Mouse (Mus musculus): ENCODE results near the gene Ap5b1. TPM values are rescaled to one million over a fixed set of nuclear protein-coding genes. Genes with fewer than 3 reads are reported as not detected.

Gene Ap5b1
- polyA plus RNA-seq, 1 experiment from 2014 or later = 10.8 TPM

- WGBS = 66% methylated on average over 14 of the region's 14 CpGs
- Histone ChIP-seq H3K27me3 (peaks cover 35% of the 10 kb centered on the region), H3K9me3 (replicated peaks) (no peaks in the 10 kb centered on the region), H3K9ac (no peak overlapping the region), H3K4me3 (replicated peaks) (no peak overlapping the region), H3K4me2 (no peak overlapping the region), H3K27ac (no peak overlapping the region), H3K36me3 (peaks cover 37% of the 10 kb centered on the region), H3K4me1 (peaks cover 57% of the 10 kb centered on the region)
- peak; percentile 5; the same call in 1 of the 2 replicates for ATAC-seq (replicated peaks; ENCODE audit: low FRiP score)
These were observed 13.6 kb upstream of the Ap5b1 start for GRCm38 (mm10) chr19:5554212-5554611.

DNA sequence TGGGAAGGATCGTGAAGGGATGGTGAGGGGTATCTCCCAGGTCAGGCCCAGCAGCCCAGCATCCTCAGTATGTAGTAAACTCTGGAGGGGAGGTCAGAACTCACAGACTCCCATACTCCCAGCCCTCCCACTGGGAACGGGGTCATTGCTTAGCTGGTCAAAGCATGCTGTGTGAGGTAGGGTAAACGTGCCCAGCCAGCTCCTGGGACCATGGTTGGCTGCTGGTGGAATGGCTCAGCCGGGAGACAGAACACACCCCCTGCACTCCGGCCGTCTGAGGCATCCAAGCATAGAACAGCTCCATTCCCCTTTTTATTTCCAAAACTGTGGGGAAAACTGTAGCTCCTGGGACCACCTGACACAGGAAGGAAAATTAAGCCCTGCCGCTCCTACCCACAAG lies 9.7 kb upstream of the Ap5b1 start:
- Histone ChIP-seq H3K9ac (peak overlapping the region; percentile 45), H3K27ac (peak overlapping the region; percentile 96), H3K4me2 (peak overlapping the region; percentile 84), H3K4me3 (replicated peaks) (peak overlapping the region; percentile 57), H3K4me1 (peaks cover 93% of the 10 kb centered on the region), H3K36me3 (no peaks in the 10 kb centered on the region; the same call in 1 of the 2 replicates), H3K27me3 (peaks cover 73% of the 10 kb centered on the region), H3K9me3 (replicated peaks) (no peaks in the 10 kb centered on the region)
- 25% methylated on average over 7 of the region's 7 CpGs for WGBS
- ATAC-seq (replicated peaks; ENCODE audit: low FRiP score) = peak; percentile 59

GRCm38 (mm10) chr19:5558770-5559169 lies 9.1 kb upstream of the Ap5b1 start:
- Histone ChIP-seq H3K9me3 (replicated peaks) (no peaks in the 10 kb centered on the region), H3K4me3 (replicated peaks) (peak overlapping the region; percentile 57), H3K27ac (peak overlapping the region; percentile 96), H3K36me3 (no peaks in the 10 kb centered on the region), H3K9ac (peak overlapping the region; percentile 45), H3K27me3 (peaks cover 79% of the 10 kb centered on the region), H3K4me2 (peak overlapping the region; percentile 84), H3K4me1 (peaks cover 88% of the 10 kb centered on the region)
- ATAC-seq (replicated peaks; ENCODE audit: low FRiP score) = no peak
- 30% methylated on average over 8 of the region's 8 CpGs for WGBS

GRCm38 (mm10) chr19:5559229-5559628 lies 8.6 kb upstream of the Ap5b1 start:
- Histone ChIP-seq H3K9me3 (replicated peaks) (no peaks in the 10 kb centered on the region), H3K27me3 (peaks cover 83% of the 10 kb centered on the region), H3K4me2 (peak overlapping the region; percentile 84), H3K36me3 (no peaks in the 10 kb centered on the region), H3K4me1 (peaks cover 87% of the 10 kb centered on the region), H3K27ac (peak overlapping the region; percentile 96), H3K9ac (peak overlapping the region; percentile 45), H3K4me3 (replicated peaks) (peak overlapping the region; percentile 57)
- WGBS = 9% methylated on average over 7 of the region's 8 CpGs
- no peak for ATAC-seq (replicated peaks; ENCODE audit: low FRiP score)

DNA sequence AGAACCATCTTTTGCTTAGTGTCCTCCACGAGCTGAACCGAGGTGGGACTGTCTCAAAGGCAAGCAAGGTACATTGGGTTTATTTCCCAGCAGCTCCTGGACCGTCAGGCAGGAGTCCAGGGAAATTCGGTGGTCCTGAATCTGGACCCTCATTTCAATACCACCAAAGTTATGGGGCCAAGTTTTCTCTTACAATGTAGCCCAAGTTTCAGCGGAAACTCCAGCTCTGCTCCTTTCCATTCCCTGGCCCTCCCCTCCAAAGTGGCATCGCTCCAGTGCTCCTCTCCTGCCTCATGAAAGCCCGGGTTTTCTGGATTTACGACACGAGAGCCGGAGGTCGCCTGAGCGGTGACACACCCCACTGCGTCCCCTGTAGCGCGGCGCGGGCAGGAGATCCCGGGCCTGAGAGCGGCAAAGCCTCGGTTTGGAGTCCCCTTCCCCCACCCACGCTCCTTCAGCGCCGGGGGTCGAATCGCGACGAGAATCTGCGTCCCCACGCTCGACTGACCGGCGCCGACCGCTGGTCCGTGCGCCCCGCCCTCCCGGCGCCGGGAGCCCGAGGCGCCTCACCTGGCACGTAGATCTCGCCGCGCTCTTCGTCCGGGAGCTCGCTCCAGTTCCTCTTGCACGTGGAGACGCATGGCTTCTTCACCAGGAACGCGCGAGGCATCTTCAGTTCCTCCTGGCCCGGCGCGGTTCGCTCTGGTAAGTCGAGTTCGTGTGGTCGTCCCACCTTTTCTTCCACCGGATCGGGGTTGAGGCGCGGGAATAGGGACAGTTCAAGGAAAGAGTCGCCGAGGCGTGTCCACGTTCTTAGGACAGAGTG lies 8.0 kb upstream of the Ap5b1 start:
- H3K4me3 ChIP-seq (replicated peaks) = peak overlapping the region; percentile 57
- H3K9me3 ChIP-seq (replicated peaks) = no peaks in the 10 kb centered on the region
- H3K9ac ChIP-seq = peak overlapping the region; percentile 45
- H3K36me3 ChIP-seq = no peaks in the 10 kb centered on the region
- H3K4me2 ChIP-seq = peak overlapping the region; percentile 84
- peaks cover 81% of the 10 kb centered on the region for H3K4me1 ChIP-seq
- peaks cover 88% of the 10 kb centered on the region for H3K27me3 ChIP-seq
- peak overlapping the region; percentile 96 for H3K27ac ChIP-seq
- WGBS = under 1% methylated on average over 69 of the region's 69 CpGs
- peak; percentile 49 for ATAC-seq (replicated peaks; ENCODE audit: low FRiP score)

DNA sequence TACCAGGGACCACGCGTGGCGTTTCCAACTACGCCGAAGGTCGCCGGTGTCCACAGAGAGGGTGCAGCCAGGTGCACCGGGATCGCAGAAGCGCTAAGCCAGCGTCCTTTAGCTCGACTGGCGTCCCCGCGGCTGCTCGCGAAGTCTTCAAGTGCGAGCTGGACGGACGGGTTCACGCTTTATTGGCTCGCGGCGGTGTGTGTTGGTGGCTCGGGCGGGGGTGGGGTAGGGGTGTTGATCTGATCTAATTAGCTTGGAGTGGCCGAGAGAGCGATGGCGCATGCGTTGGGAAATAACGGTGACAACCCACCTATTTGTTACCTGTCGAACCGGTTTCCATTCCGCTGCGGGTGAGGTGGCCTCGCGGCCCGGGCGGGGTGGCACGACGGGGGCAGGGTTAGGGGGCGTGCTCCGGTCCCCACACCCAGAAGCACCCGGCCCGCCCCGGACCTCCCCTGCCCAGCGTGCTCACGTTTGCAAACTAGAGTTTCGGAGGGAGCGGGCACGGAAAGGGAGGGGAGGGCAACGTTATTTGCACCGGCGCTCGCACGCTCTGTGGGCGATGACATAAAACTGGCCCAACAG lies 7.3 kb upstream of the Ap5b1 start, which contains the start of gene Ovol1:
Ovol1 (minus strand) TSS at position 190 of the 585 bp plus-strand sequence.
- Histone ChIP-seq H3K4me1 (peaks cover 76% of the 10 kb centered on the region), H3K9ac (peak within 1 kb of the TSS; percentile 45), H3K4me2 (peak within 1 kb of the TSS; percentile 84), H3K36me3 (no peaks in the 10 kb centered on the region), H3K27me3 (peaks cover 87% of the 10 kb centered on the region), H3K27ac (peak within 1 kb of the TSS; percentile 96), H3K9me3 (replicated peaks) (no peaks in the 10 kb centered on the region), H3K4me3 (replicated peaks) (peak within 1 kb of the TSS; percentile 57)
- 1% methylated on average over 57 of the region's 57 CpGs for WGBS
- ATAC-seq (replicated peaks; ENCODE audit: low FRiP score) = peak; percentile 52

DNA sequence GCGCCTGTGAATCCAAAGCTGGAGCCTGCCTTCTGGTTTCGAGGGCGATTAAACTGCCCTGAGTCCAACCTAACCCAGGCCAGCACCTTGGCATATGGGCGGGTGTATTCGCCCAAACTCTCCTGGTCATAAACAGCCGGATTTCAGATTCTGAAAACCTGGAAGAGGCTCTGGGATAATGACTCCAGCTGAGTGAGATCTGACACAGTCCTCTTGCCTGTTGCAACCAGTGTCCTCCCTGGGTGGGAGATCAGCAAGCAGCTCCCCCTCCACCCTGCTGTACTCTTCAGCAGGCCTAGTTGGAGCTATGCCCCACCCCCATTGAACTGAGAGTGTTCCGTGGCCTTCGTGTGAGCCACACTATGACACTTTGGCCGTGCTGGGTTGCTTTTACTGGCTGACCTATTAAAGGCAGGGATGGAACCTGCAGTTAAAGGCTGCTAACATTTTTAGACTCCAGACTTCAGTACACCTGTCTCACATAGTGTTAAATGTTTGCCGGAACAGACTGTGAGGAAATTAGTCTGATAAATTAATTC lies 6.5 kb upstream of the Ap5b1 start:
- Histone ChIP-seq H3K9ac (no peak overlapping the region; the same call in 1 of the 2 replicates), H3K4me1 (peaks cover 76% of the 10 kb centered on the region), H3K4me2 (peak overlapping the region; percentile 84), H3K4me3 (replicated peaks) (peak overlapping the region; percentile 57), H3K36me3 (no peaks in the 10 kb centered on the region), H3K9me3 (replicated peaks) (no peaks in the 10 kb centered on the region), H3K27me3 (peaks cover 79% of the 10 kb centered on the region), H3K27ac (peak overlapping the region; percentile 96)
- 10% methylated on average over 10 of the region's 10 CpGs for WGBS
- peak; percentile 55 for ATAC-seq (replicated peaks; ENCODE audit: low FRiP score)

DNA sequence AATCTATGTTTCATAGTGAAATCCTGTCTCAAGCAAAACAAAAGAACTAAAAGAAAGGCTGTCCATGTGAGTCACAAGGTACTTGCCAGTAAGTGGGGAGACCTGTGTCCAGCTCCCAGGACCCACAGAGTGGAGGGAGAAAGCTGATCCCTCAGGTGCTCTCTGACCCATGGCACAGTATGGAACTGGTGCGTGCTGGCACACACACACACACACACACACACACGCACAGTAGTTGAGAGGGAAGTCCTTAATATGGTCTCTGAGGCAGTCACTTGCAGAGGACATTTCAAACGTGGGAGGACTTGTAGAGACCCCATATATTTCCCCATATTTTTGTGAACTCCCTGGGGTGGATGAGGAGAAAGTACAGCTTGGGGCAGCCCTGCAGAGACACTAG lies 5.9 kb upstream of the Ap5b1 start:
- ATAC-seq (replicated peaks; ENCODE audit: low FRiP score) = 0 out of 2 replicates have a peak, but pooled peaks have one; percentile 29
- peaks cover 76% of the 10 kb centered on the region for H3K4me1 ChIP-seq
- H3K4me3 ChIP-seq (replicated peaks) = peak overlapping the region; percentile 57

GRCm38 (mm10) chr19:5562776-5563175 lies 5.0 kb upstream of the Ap5b1 start:
- 83% methylated on average over 10 of the region's 10 CpGs for whole genome bisulfite sequencing
- Histone ChIP-seq H3K4me1 (peaks cover 71% of the 10 kb centered on the region), H3K4me3 (replicated peaks) (no peak overlapping the region), H3K27me3 (peaks cover 68% of the 10 kb centered on the region), H3K27ac (no peak overlapping the region), H3K36me3 (no peaks in the 10 kb centered on the region), H3K4me2 (no peak overlapping the region), H3K9ac (no peak overlapping the region), H3K9me3 (replicated peaks) (no peaks in the 10 kb centered on the region)
- ATAC-seq (replicated peaks; ENCODE audit: low FRiP score) = no peak

More for the DNA sequence above, 5.9 kb upstream of the Ap5b1 start:
- no peaks in the 10 kb centered on the region for H3K36me3 ChIP-seq
- H3K9me3 ChIP-seq (replicated peaks) = no peaks in the 10 kb centered on the region
- H3K9ac ChIP-seq = no peak overlapping the region
- H3K27ac ChIP-seq = peak overlapping the region; percentile 96
- peak overlapping the region; percentile 84 for H3K4me2 ChIP-seq
- H3K27me3 ChIP-seq = peaks cover 74% of the 10 kb centered on the region
- 30% methylated on average over 3 of the region's 3 CpGs for WGBS

- 59% methylated on average over 5 of the region's 5 CpGs for WGBS
- Histone ChIP-seq H3K27me3 (peaks cover 32% of the 10 kb centered on the region), H3K9me3 (replicated peaks) (no peaks in the 10 kb centered on the region), H3K27ac (peak overlapping the region; percentile 92), H3K4me1 (peaks cover 47% of the 10 kb centered on the region), H3K4me3 (replicated peaks) (no peak overlapping the region), H3K36me3 (peaks cover 24% of the 10 kb centered on the region), H3K4me2 (peak overlapping the region; percentile 76), H3K9ac (no peak overlapping the region)
- no peak for ATAC-seq (replicated peaks; ENCODE audit: low FRiP score)
These were observed 1.5 kb upstream of the Ap5b1 start for GRCm38 (mm10) chr19:5566316-5566715.

DNA sequence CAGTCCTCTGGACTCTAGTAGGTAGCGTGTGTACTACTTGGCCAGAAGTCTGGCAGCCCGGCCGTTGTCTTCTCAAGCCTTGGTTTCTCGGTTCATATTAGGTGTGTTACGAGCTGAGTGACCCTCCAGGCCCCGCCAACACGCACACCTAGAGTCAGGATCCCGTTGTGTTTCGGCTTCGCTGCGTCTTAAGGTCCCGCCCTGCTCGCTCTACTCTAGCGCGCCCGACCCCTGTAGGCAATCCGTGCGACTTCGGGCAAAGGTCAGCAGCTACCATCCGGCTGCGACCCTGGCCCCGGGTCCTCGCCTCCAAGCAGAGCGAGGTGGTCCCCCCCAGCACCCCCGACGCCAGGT lies 668 bp upstream of the Ap5b1 start:
- peaks cover 29% of the 10 kb centered on the region for H3K36me3 ChIP-seq
- peak overlapping the region; percentile 76 for H3K4me2 ChIP-seq
- H3K9me3 ChIP-seq (replicated peaks) = no peaks in the 10 kb centered on the region
- H3K27ac ChIP-seq = peak overlapping the region; percentile 92
- peaks cover 42% of the 10 kb centered on the region for H3K4me1 ChIP-seq
- 2% methylated on average over 26 of the region's 26 CpGs for WGBS
- peak; percentile 55 for ATAC-seq (replicated peaks; ENCODE audit: low FRiP score)
- H3K27me3 ChIP-seq = peaks cover 25% of the 10 kb centered on the region
- peak overlapping the region; percentile 59 for H3K9ac ChIP-seq
- peak overlapping the region; percentile 65 for H3K4me3 ChIP-seq (replicated peaks)
